Mouse (Mus musculus): ENCODE results near the gene Taf1c. TPM values are rescaled to one million over a fixed set of nuclear protein-coding genes. Genes with fewer than 3 reads are reported as not detected.

The Taf1c gene
- total RNA-seq, 2 experiments from 2014 or later = 2.9 to 4.2 TPM

Other genes with a start within 250 kb of the Taf1c start
- gene Mlycd, start 210.3 kb downstream of the Taf1c start, total RNA-seq (2021) = 100 to 1,000 TPM; 109 to 111 TPM
- gene Osgin1, start 171.1 kb downstream of the Taf1c start, total RNA-seq (2021) = 1 to 10 TPM; 3.1 to 5.5 TPM
- not detected for gene Necab2, start 158.5 kb downstream of the Taf1c start, total RNA-seq (2021)
- gene Slc38a8, start 103.5 kb downstream of the Taf1c start, total RNA-seq (2021) = not detected
- gene Mbtps1, start 46.5 kb downstream of the Taf1c start, total RNA-seq (2021) = 10 to 100 TPM; 39.8 to 40.3 TPM
- gene Hsdl1, start 30.0 kb downstream of the Taf1c start, total RNA-seq (2021) = 10 to 100 TPM; 18.7 to 20.1 TPM
- gene Dnaaf1, start 30.0 kb downstream of the Taf1c start, total RNA-seq (2021) = not detected
- not detected for gene Adad2, start 7.5 kb upstream of the Taf1c start, total RNA-seq (2021)
- gene Kcng4, start 30.5 kb upstream of the Taf1c start, total RNA-seq (2021) = under 1 TPM; 0.06 to 0.16 TPM
- 10 to 100 TPM; 45.5 to 49.2 TPM for gene Wfdc1, start 61.1 kb upstream of the Taf1c start, total RNA-seq (2021)
- not detected for gene Atp2c2, start 94.8 kb upstream of the Taf1c start, total RNA-seq (2021)
- 10 to 100 TPM; 10.5 to 12.4 TPM for gene Tldc1, start 173.2 kb upstream of the Taf1c start, total RNA-seq (2021)
- 10 to 100 TPM; 17.3 to 20.2 TPM for gene Cotl1, start 235.3 kb upstream of the Taf1c start, total RNA-seq (2021)

Data from heart, postnatal 25 days (tissue).